Mouse (Mus musculus): ENCODE measurements around the gene Naga.

DNA sequence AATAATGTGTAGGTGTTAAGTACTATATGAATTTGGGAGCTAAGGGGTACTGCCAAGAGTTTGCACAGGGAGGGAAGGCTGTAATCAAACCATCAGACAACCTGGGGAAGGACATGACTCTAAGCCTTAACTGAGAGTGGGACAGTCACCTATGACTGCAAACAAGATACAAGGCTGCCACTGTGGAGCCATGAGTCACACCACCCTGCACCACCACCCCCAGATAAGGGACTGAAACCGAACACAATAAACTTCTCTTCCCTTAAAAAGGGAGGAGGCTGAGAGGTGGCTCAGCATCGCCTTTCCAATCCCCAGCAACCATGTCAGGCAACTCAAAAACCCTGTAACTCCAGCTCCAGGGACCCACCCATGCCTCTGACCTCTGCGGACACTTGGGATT, 12.8 kb upstream of the Naga start:
- no peak for TF ChIP-seq CTCF (IDR thresholded peaks at IDR 0.05; ENCODE audit: low read depth, low read length)
- no peak for TF ChIP-seq POLR2AphosphoS5 (IDR thresholded peaks at IDR 0.05; ENCODE audit: insufficient replicate concordance, low read depth, low read length)
- no peak for TF ChIP-seq TAL1 (conservative IDR thresholded peaks at IDR 0.05; ENCODE audit: low read depth, low read length)
- TF ChIP-seq GATA1 (IDR thresholded peaks at IDR 0.05; ENCODE audit: borderline replicate concordance, low read length), result no peak
- no peak for TF ChIP-seq GATA2 (IDR thresholded peaks at IDR 0.05; ENCODE audit: borderline replicate concordance, low read depth, low read length)
